Mouse (Mus musculus) kidney, embryonic 14.5 days (tissue): Measurements from ENCODE around the gene Ppig. TPM values are rescaled to one million over a fixed set of nuclear protein-coding genes. Genes with fewer than 3 reads are reported as not detected.

Experiments
- polyA plus RNA-seq: library from polyadenylated mRNA; unstranded; fragments of >200 nt; fragmentation: Nextera tagmentation; extraction: Ambion mirVana; gene quantifications from 2 replicates; pipeline ENCODE4 v1.2.1, GENCODE M21; 2014

Gene Ppig
- polyA plus RNA-seq, 1 experiment from 2014 or later, result 156 TPM

Other genes starting within 250 kb of the Ppig start
- 5.6 and 13.8 TPM in 2 replicates for gene Lrp2, start 136.5 kb upstream of the Ppig start, polyA plus RNA-seq
- gene Bbs5, start 75.4 kb upstream of the Ppig start, polyA plus RNA-seq, result 19.7 and 24.1 TPM in 2 replicates
- gene Klhl41, start 52.4 kb upstream of the Ppig start, polyA plus RNA-seq, result 0.32 and 0.39 TPM in 2 replicates
- 10.2 and 18.4 TPM in 2 replicates for gene Fastkd1, start 9.0 kb upstream of the Ppig start, polyA plus RNA-seq
- 3.0 and 3.2 TPM in 2 replicates for gene Ccdc173, start 67.0 kb downstream of the Ppig start, polyA plus RNA-seq
- gene Phospho2, start 67.1 kb downstream of the Ppig start, polyA plus RNA-seq, result 21.7 and 25.1 TPM in 2 replicates
- 26.2 and 32.8 TPM in 2 replicates for gene Klhl23, start 99.4 kb downstream of the Ppig start, polyA plus RNA-seq
- gene Ssb, start 139.0 kb downstream of the Ppig start, polyA plus RNA-seq, result 387 and 489 TPM in 2 replicates
- gene Mettl5, start 163.1 kb downstream of the Ppig start, polyA plus RNA-seq, result 47.8 and 50.1 TPM in 2 replicates
- 18.6 and 20.7 TPM in 2 replicates for gene Ubr3, start 174.7 kb downstream of the Ppig start, polyA plus RNA-seq